Mouse (Mus musculus) bone marrow, adult 2 months (tissue): ENCODE data around the gene Aasdh.

Experiments
- CTCF ChIP-seq: fragments of 200-500 bp; IDR thresholded peaks from 2 replicates; pipeline ENCODE4 v1.5.1; 2011; ENCODE audit warnings: low read length, control low read depth; ENCODE audit not compliant: control insufficient read depth, insufficient read depth
- POLR2A ChIP-seq: fragments of 200-500 bp; IDR thresholded peaks from 2 replicates; pipeline ENCODE4 v1.6.1; 2011; ENCODE audit warnings: low read depth, mild to moderate bottlenecking, control low read depth, low read length, borderline replicate concordance; ENCODE audit not compliant: control insufficient read depth

- TF ChIP-seq POLR2A (no peak), CTCF (no peak)
Observed at GRCm38 (mm10) chr5:76858444-76858843, 46.9 kb downstream of the Aasdh start.
